Mouse (Mus musculus): Measurements from ENCODE around the gene Zkscan5. TPM values are rescaled to one million over a fixed set of nuclear protein-coding genes. Genes with fewer than 3 reads are reported as not detected.

The Zkscan5 gene
- polyA plus RNA-seq, 1 experiment from 2014 or later = 13.6 TPM

DNA sequence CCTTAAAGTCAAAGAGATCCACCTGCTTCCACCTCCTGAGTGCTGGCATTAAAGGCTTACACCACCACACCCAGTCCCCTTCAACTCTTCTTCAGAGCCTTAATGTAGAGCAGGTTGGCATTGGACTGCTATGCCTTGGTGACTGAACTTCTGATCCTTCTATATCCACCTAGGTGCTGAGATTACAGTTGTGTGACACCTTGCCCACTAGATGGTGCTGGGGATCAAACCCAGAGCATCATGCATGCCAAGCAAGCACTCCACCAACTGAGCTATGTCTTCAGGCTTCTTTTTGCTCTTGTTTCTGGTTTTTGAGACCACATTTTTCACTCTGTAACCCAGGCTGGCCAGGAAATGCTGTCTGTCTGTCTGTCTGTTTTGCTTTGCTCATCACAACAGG, 30.3 kb downstream of the Zkscan5 start:
- DNase-seq (ENCODE audit: low spot score) = no peak
- Histone ChIP-seq H3K4me3 (ENCODE audit: low read depth, low read length) (no peak overlapping the region), H3K27me3 (replicated peaks; ENCODE audit: control insufficient read depth, insufficient read depth, low read length) (no peaks in the 10 kb centered on the region), H3K4me1 (replicated peaks; ENCODE audit: control insufficient read depth, insufficient read depth, low read length) (peaks cover 12% of the 10 kb centered on the region; the same call in 1 of the 2 replicates), H3K36me3 (ENCODE audit: control insufficient read depth, insufficient read depth, low read length) (peaks cover 62% of the 10 kb centered on the region), H3K4me2 (ENCODE audit: low read length) (no peak overlapping the region), H3K9me3 (ENCODE audit: control insufficient read depth, low read length) (no peaks in the 10 kb centered on the region), H3K27ac (ENCODE audit: low read depth) (no peak overlapping the region), H3K9ac (ENCODE audit: low read length) (no peak overlapping the region)
- no peak for ATAC-seq (replicated peaks; ENCODE audit: low FRiP score, low TSS enrichment, low read depth)

DNA sequence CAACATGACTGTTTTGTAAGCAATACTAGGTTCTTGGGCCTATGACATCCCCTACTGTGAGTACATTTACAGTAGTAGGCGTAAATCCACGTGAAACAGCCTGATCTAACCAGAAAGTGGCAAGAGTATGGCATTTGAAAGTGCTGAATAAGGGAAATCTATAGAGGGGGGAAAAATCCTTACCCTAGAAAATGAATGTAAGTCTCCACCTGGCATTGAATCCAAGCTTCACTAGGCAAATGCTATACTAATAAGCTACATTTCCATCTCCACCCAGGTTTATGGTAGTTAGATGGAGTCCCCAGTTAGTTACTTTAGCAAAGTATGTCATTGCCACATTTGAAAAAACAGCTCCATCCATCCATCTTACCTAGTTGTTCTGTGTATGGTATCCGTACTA, 45.2 kb downstream of the Zkscan5 start:
- DNase-seq (ENCODE audit: low spot score) (no peak), ATAC-seq (replicated peaks; ENCODE audit: low FRiP score, low TSS enrichment, low read depth) (no peak)
- no peak overlapping the region for H3K4me3 ChIP-seq (ENCODE audit: low read depth, low read length)
- peaks cover 57% of the 10 kb centered on the region for H3K36me3 ChIP-seq (ENCODE audit: control insufficient read depth, insufficient read depth, low read length)
- no peaks in the 10 kb centered on the region for H3K4me1 ChIP-seq (replicated peaks; ENCODE audit: control insufficient read depth, insufficient read depth, low read length)
- H3K9me3 ChIP-seq (ENCODE audit: control insufficient read depth, low read length) = no peaks in the 10 kb centered on the region
- H3K9ac ChIP-seq (ENCODE audit: low read length) = no peak overlapping the region
- WGBS = 93% methylated on average over 3 of the region's 3 CpGs
- H3K4me2 ChIP-seq (ENCODE audit: low read length) = no peak overlapping the region
- H3K27me3 ChIP-seq (replicated peaks; ENCODE audit: control insufficient read depth, insufficient read depth, low read length) = no peaks in the 10 kb centered on the region
- no peak overlapping the region for H3K27ac ChIP-seq (ENCODE audit: low read depth)

Other genes starting within 250 kb of the Zkscan5 start
- gene Smurf1, start 238.7 kb upstream of the Zkscan5 start, polyA plus RNA-seq (2014; fragmentation: Nextera tagmentation; extraction: Ambion mirVana) = 14.4 and 17.2 TPM in 2 replicates
- gene Gm4871, start 171.8 kb upstream of the Zkscan5 start, polyA plus RNA-seq (2014; fragmentation: Nextera tagmentation; extraction: Ambion mirVana) = not detected in 2 replicates
- gene 1700018F24Rik, start 161.6 kb upstream of the Zkscan5 start, polyA plus RNA-seq (2014; fragmentation: Nextera tagmentation; extraction: Ambion mirVana) = not detected in 2 replicates
- gene Arpc1a, start 120.7 kb upstream of the Zkscan5 start, polyA plus RNA-seq (2014; fragmentation: Nextera tagmentation; extraction: Ambion mirVana) = 147 and 154 TPM in 2 replicates
- gene Kpna7, start 120.5 kb upstream of the Zkscan5 start, polyA plus RNA-seq (2014; fragmentation: Nextera tagmentation; extraction: Ambion mirVana) = 0.07 TPM in 1 of 2 replicates, not detected in the other
- gene Arpc1b, start 90.3 kb upstream of the Zkscan5 start, polyA plus RNA-seq (2014; fragmentation: Nextera tagmentation; extraction: Ambion mirVana) = 281 and 305 TPM in 2 replicates
- gene Pdap1, start 64.3 kb upstream of the Zkscan5 start, polyA plus RNA-seq (2014; fragmentation: Nextera tagmentation; extraction: Ambion mirVana) = 85.9 and 98.7 TPM in 2 replicates
- gene Bud31, start 64.2 kb upstream of the Zkscan5 start, polyA plus RNA-seq (2014; fragmentation: Nextera tagmentation; extraction: Ambion mirVana) = 187 and 188 TPM in 2 replicates
- gene Ptcd1, start 37.5 kb upstream of the Zkscan5 start, polyA plus RNA-seq (2014; fragmentation: Nextera tagmentation; extraction: Ambion mirVana) = 12.6 and 13.1 TPM in 2 replicates
- 29.6 and 32.0 TPM in 2 replicates for gene Cpsf4, start 37.3 kb upstream of the Zkscan5 start, polyA plus RNA-seq (2014; fragmentation: Nextera tagmentation; extraction: Ambion mirVana)
- 681 and 724 TPM in 2 replicates for gene Atp5j2, start 12.5 kb upstream of the Zkscan5 start, polyA plus RNA-seq (2014; fragmentation: Nextera tagmentation; extraction: Ambion mirVana)
- gene Zkscan14, start 2.7 kb upstream of the Zkscan5 start, polyA plus RNA-seq (2014; fragmentation: Nextera tagmentation; extraction: Ambion mirVana) = 8.5 and 9.1 TPM in 2 replicates
- gene Zfp655, start 27.2 kb downstream of the Zkscan5 start, polyA plus RNA-seq (2014; fragmentation: Nextera tagmentation; extraction: Ambion mirVana) = 35.9 and 42.2 TPM in 2 replicates
- gene Zscan25, start 75.9 kb downstream of the Zkscan5 start, polyA plus RNA-seq (2014; fragmentation: Nextera tagmentation; extraction: Ambion mirVana) = 0.26 and 0.42 TPM in 2 replicates
- gene Cyp3a57, start 140.7 kb downstream of the Zkscan5 start, polyA plus RNA-seq (2014; fragmentation: Nextera tagmentation; extraction: Ambion mirVana) = not detected in 2 replicates

All from intestine, embryonic 14.5 days (tissue).